Mouse (Mus musculus) kidney, adult 2 months (tissue): ENCODE data around the gene Plscr1.

Experiments
- CTCF ChIP-seq: fragments of 200-500 bp; conservative IDR thresholded peaks from 2 replicates; pipeline ENCODE4 v1.5.1; 2011; ENCODE audit warnings: low read depth, mild to moderate bottlenecking, control low read depth, low read length, moderate library complexity, mixed read lengths; ENCODE audit not compliant: insufficient read depth, insufficient read length
- POLR2A ChIP-seq: fragments of 200-500 bp; IDR thresholded peaks from one replicate; pipeline ENCODE4 v1.6.1; 2011; ENCODE audit warnings: low read depth, low read length, control low read depth

DNA sequence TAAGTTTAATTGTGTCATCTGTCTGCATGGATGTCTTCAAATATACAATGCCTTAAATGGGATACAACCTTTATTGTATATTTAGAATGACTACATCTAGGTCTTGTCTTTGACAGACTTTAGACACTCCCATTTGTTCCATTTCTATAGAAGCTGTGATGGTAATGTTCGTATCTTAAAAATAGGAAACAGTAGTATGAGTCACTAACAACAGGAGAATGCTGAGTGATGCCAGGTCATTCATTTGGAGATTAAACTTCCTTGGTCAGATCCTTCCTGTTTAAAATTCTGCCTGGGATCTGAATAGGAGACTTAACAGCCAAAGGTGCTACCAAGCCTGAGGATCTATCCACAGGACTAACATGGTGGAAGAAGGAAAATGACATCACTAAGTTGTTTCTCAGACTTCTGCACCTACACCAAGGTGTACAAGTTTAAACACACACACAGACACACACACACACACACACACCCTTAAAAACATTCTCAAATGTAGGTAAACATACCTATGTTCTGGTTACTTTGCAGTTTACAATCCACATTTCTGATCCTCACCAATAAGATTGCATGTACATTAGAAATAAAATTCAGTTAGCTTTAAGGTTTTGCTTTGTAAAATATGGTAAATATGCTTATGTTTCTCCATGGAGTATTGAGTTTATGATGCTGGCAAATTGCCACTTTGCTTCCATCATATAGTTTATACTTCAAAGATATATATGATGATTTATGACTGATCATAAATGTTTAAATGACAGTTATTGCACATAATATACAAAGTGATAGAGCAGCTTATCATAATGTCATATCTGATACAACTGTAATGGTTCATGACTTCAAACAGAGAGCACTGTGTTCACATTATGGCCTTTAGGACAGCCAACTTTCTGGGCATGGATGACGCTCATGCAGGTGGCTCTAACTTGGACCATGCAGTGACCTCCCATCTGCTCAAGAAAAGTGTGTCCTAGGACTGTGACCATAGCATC lies 44.3 kb downstream of the Plscr1 start:
- TF ChIP-seq CTCF (no peak), POLR2A (no peak)
